Comparison of ENCODE assay signal across 7 mouse cellular contexts in genomic region chr2:101762405-101762804, GRCm38 (mm10).
DNase-seq lines count a peak whose midpoint lies in the region; ATAC-seq and TF ChIP-seq lines count a peak whose summit lies in the region.

No protein-coding gene starts in this region.

- H3K9me3 ChIP-seq in hindbrain, postnatal 0 days (ENCODE audit: low read length): no peaks in the 10 kb centered on the region
- H3K9me3 ChIP-seq in liver, embryonic 16.5 days (replicated peaks; ENCODE audit: control insufficient read depth, low read length): no peaks in the 10 kb centered on the region

- ATAC-seq in CD4-positive, CD25-positive, alpha-beta regulatory T cell, adult 4 months: peak; percentile 55
- peak; percentile 43 for ATAC-seq in activated CD4-positive, CD25-positive, alpha-beta regulatory T cell, adult 4 months
- ATAC-seq in hindbrain, postnatal 0 days: no peak
- peak; percentile 28; the same call in 1 of the 2 replicates for ATAC-seq in liver, embryonic 16.5 days (ENCODE audit: low read depth)

- H3K4me2 ChIP-seq in hindbrain, postnatal 0 days (ENCODE audit: low read depth, low read length): no peak overlapping the region
- no peak overlapping the region for H3K4me2 ChIP-seq in liver, embryonic 16.5 days (ENCODE audit: low read depth, low read length)

- no peaks in the 10 kb centered on the region for H3K36me3 ChIP-seq in hindbrain, postnatal 0 days (ENCODE audit: insufficient read depth, low read length)
- H3K36me3 ChIP-seq in liver, embryonic 16.5 days (ENCODE audit: control insufficient read depth, insufficient read depth): no peaks in the 10 kb centered on the region

- TF ChIP-seq CTCF in hindbrain, postnatal 0 days (IDR thresholded peaks at IDR 0.05; ENCODE audit: low read depth): no peak

- 63% methylated on average over 10 of the region's 10 CpGs for WGBS in hindbrain, postnatal 0 days
- 19% methylated on average over 10 of the region's 10 CpGs for WGBS in liver, embryonic 16.5 days (ENCODE audit: insufficient replicate concordance)

- DNase-seq in hindbrain, postnatal 0 days (ENCODE audit: low spot score): peak; percentile 13
- no peak for DNase-seq in adipocyte (ENCODE audit: low spot score)
- no peak for DNase-seq in layer of hippocampus, postnatal 10 days (ENCODE audit: low spot score in 2 of 2)
- no peak for DNase-seq in thymus, postnatal 36 days

- H3K27ac ChIP-seq in hindbrain, postnatal 0 days: no peak overlapping the region
- no peak overlapping the region for H3K27ac ChIP-seq in liver, embryonic 16.5 days (ENCODE audit: low read length)

- no peaks in the 10 kb centered on the region for H3K27me3 ChIP-seq in hindbrain, postnatal 0 days (ENCODE audit: insufficient read depth, low read length)
- H3K27me3 ChIP-seq in liver, embryonic 16.5 days (ENCODE audit: control insufficient read depth, insufficient read depth, low read depth, low read length): no peaks in the 10 kb centered on the region

- H3K9ac ChIP-seq in hindbrain, postnatal 0 days (replicated peaks; ENCODE audit: low read length): no peak overlapping the region
- no peak overlapping the region for H3K9ac ChIP-seq in liver, embryonic 16.5 days (ENCODE audit: low read depth, low read length)

- H3K4me3 ChIP-seq in hindbrain, postnatal 0 days (ENCODE audit: low read length): no peak overlapping the region
- no peak overlapping the region for H3K4me3 ChIP-seq in liver, embryonic 16.5 days (ENCODE audit: low read depth, low read length)

- no peaks in the 10 kb centered on the region for H3K4me1 ChIP-seq in hindbrain, postnatal 0 days (ENCODE audit: insufficient read depth, low read length)
- peaks cover 5% of the 10 kb centered on the region for H3K4me1 ChIP-seq in liver, embryonic 16.5 days (ENCODE audit: control insufficient read depth, low read depth, low read length)
